Mouse (Mus musculus): ENCODE results near the gene Prss22. TPM values are rescaled to one million over a fixed set of nuclear protein-coding genes. Genes with fewer than 3 reads are reported as not detected.

Prss22 gene
- not detected for polyA plus RNA-seq (2017; shearing (Covaris generic))

GRCm38 (mm10) chr17:23997901-23998300 lies at the start of gene Prss22:
TSS of gene Prss22 (minus strand) at chr17:23998100.

GRCm38 (mm10) chr17:24037844-24038243 lies 39.9 kb upstream of the Prss22 start, which contains the start of gene Prss27:
TSS of gene Prss27 (plus strand) at chr17:24038144.

DNA sequence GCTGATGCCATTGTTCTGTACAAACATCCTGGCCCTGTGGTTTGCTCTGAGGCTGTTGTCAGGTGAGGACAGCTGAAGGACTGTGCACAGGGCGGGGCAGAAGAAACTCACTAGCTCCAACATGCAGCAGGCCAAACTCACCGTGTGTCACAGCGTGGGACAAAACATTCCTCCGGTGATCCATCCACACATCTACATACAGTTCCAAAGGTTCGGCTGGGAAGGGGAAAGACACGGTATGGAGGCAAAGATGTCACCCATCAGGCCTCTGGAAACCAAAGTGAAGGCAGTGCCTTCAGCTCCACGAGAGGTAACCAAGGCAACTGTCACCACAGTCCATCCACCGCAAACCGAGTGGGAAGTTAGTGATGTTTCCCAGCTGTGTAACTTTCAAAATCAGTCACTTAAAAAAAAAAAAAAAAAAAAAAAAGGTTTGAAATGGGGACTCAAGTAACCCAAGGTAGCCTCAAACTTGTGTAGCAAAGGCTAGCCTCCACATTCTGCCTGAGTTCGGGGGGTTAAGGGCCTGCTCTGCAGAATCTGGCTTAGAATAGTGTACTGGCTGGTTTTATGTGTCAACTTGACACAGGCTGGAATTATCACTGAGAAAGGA lies 17.5 kb downstream of the Prss22 start, which contains the start of gene Prss30:
Gene Prss30 (minus strand): TSS at position 270 of the 613 bp plus-strand sequence.

GRCm38 (mm10) chr17:23955174-23955573 lies 42.7 kb downstream of the Prss22 start, which contains the start of gene Sbpl:
TSS of gene Sbpl (minus strand) at chr17:23955274.

Other genes with a start within 250 kb of the Prss22 start
- gene Flywch1, start 226.5 kb downstream of the Prss22 start, polyA plus RNA-seq (2017; shearing (Covaris generic)) = 25.6 TPM
- gene Flywch2, start 212.0 kb downstream of the Prss22 start, polyA plus RNA-seq (2017; shearing (Covaris generic)) = 1.7 TPM
- 1,161 TPM for gene Srrm2, start 207.6 kb downstream of the Prss22 start, polyA plus RNA-seq (2017; shearing (Covaris generic))
- 389 TPM for gene Elob, start 169.0 kb downstream of the Prss22 start, polyA plus RNA-seq (2017; shearing (Covaris generic))
- gene Prss33, start 162.0 kb downstream of the Prss22 start, polyA plus RNA-seq (2017; shearing (Covaris generic)) = not detected
- not detected for gene Prss32, start 154.2 kb downstream of the Prss22 start, polyA plus RNA-seq (2017; shearing (Covaris generic))
- gene Prss41, start 153.9 kb downstream of the Prss22 start, polyA plus RNA-seq (2017; shearing (Covaris generic)) = 3.6 TPM
- not detected for gene Prss21, start 130.0 kb downstream of the Prss22 start, polyA plus RNA-seq (2017; shearing (Covaris generic))
- not detected for gene Dcpp1, start 117.2 kb downstream of the Prss22 start, polyA plus RNA-seq (2017; shearing (Covaris generic))
- not detected for gene Dcpp2, start 117.2 kb downstream of the Prss22 start, polyA plus RNA-seq (2017; shearing (Covaris generic))
- gene Dcpp3, start 80.6 kb downstream of the Prss22 start, polyA plus RNA-seq (2017; shearing (Covaris generic)) = not detected
- not detected for gene Sbp, start 56.4 kb downstream of the Prss22 start, polyA plus RNA-seq (2017; shearing (Covaris generic))
- gene Sbpl, start 42.8 kb downstream of the Prss22 start, polyA plus RNA-seq (2017; shearing (Covaris generic)) = not detected
- 1.9 TPM for gene Prss30, start 17.5 kb downstream of the Prss22 start, polyA plus RNA-seq (2017; shearing (Covaris generic))
- not detected for gene Prss27, start 40.0 kb upstream of the Prss22 start, polyA plus RNA-seq (2017; shearing (Covaris generic))
- gene Kctd5, start 75.4 kb upstream of the Prss22 start, polyA plus RNA-seq (2017; shearing (Covaris generic)) = 22.5 TPM
- gene Pdpk1, start 152.8 kb upstream of the Prss22 start, polyA plus RNA-seq (2017; shearing (Covaris generic)) = 63.9 TPM
- gene Amdhd2, start 165.7 kb upstream of the Prss22 start, polyA plus RNA-seq (2017; shearing (Covaris generic)) = 18.6 TPM
- gene Atp6v0c, start 171.6 kb upstream of the Prss22 start, polyA plus RNA-seq (2017; shearing (Covaris generic)) = 449 TPM
- gene Tbc1d24, start 207.5 kb upstream of the Prss22 start, polyA plus RNA-seq (2017; shearing (Covaris generic)) = 1.1 TPM
- gene Ntn3, start 211.4 kb upstream of the Prss22 start, polyA plus RNA-seq (2017; shearing (Covaris generic)) = not detected
- gene Tedc2, start 222.8 kb upstream of the Prss22 start, polyA plus RNA-seq (2017; shearing (Covaris generic)) = 0.85 TPM

All from effector memory CD4-positive, alpha-beta T cell, adult 5 months (primary cell).